Mouse (Mus musculus): ENCODE data around the gene Ttc19. TPM values are rescaled to one million over a fixed set of nuclear protein-coding genes. Genes with fewer than 3 reads are reported as not detected.

The Ttc19 gene
- polyA plus RNA-seq, 1 experiment from 2014 or later, result 50.6 TPM

DNA sequence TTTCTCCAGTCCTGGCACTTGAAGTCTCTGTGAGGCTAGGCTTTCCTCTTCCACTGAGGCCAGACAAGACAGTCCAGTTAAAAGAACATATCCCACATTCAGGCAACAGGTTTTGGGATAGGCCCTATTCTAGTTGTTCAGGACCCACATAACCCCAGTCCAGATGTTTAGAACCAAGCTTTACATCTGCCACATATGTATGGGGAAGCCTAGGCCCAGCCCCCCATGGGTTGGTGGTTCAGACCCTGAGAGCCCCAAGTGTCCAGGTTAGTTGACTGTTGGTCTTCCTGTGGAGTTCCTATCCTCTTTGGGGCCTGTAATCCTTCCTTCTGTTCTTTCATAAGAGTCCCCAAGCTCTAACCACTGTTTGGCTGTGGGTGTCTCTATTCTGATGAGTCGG, 6.4 kb downstream of the Ttc19 start:
- 80% methylated on average over 1 of the region's 1 CpGs for WGBS
- Histone ChIP-seq H3K36me3 (peaks cover 71% of the 10 kb centered on the region), H3K4me1 (peaks cover 7% of the 10 kb centered on the region), H3K27ac (replicated peaks) (no peak overlapping the region), H3K4me3 (replicated peaks) (no peak overlapping the region), H3K9ac (replicated peaks) (no peak overlapping the region), H3K9me3 (replicated peaks) (no peaks in the 10 kb centered on the region), H3K4me2 (no peak overlapping the region), H3K27me3 (replicated peaks) (no peaks in the 10 kb centered on the region)
- no peak for ATAC-seq (ENCODE audit: low FRiP score)

DNA sequence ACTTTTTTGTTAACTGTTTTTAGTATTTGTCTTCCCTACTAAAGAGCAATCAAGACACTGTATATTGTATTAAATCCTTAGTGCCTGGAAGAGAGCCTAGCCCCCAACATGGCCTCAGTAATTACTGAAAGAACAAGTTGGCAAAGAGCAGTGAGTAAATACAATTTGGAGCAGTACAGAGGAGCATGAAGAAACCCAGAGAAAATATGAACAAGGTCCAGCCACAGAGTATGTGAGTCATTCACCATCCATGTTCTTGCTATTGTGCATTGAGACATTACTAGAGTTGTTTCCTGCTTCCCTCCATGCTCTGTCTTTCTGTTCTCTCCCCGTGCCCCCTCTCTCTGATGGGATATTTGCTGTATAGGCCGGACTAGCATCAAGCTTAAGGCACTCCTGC, 12.8 kb downstream of the Ttc19 start:
- Histone ChIP-seq H3K27me3 (replicated peaks) (no peaks in the 10 kb centered on the region), H3K4me3 (replicated peaks) (no peak overlapping the region), H3K36me3 (peaks cover 65% of the 10 kb centered on the region), H3K9me3 (replicated peaks) (no peaks in the 10 kb centered on the region), H3K4me1 (no peaks in the 10 kb centered on the region), H3K27ac (replicated peaks) (no peak overlapping the region), H3K4me2 (no peak overlapping the region), H3K9ac (replicated peaks) (no peak overlapping the region)
- WGBS, result 93% methylated on average over 2 of the region's 2 CpGs
- ATAC-seq (ENCODE audit: low FRiP score), result no peak

DNA sequence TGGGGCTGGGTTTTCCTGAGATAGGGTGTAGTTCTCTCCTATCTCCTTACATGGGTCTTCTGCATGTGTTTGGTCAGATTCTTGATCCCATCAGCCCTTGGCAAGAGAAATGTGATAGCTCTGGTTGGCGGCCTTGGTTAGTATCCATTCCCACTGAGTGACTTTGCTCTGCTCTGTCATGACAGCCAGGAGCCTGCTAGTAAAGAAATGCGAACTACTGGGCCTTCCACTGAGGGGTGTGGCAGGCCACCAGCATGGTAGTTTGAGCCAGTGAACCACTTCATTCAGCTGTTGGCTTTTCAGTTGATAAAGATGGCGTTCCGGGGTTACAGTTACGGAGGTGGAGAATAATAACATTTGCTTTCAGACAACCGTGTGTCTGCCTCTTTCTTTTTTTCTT, 17.6 kb downstream of the Ttc19 start:
- no peak overlapping the region for H3K4me2 ChIP-seq
- H3K4me3 ChIP-seq (replicated peaks), result no peak overlapping the region
- H3K36me3 ChIP-seq, result peaks cover 32% of the 10 kb centered on the region
- no peak for ATAC-seq (ENCODE audit: low FRiP score)
- no peaks in the 10 kb centered on the region for H3K9me3 ChIP-seq (replicated peaks)
- H3K9ac ChIP-seq (replicated peaks), result no peak overlapping the region
- H3K27me3 ChIP-seq (replicated peaks), result no peaks in the 10 kb centered on the region
- H3K4me1 ChIP-seq, result 0 out of 2 replicates have a peak, but pooled peaks cover 4% of the 10 kb centered on the region
- 86% methylated on average over 6 of the region's 6 CpGs for WGBS
- H3K27ac ChIP-seq (replicated peaks), result no peak overlapping the region

DNA sequence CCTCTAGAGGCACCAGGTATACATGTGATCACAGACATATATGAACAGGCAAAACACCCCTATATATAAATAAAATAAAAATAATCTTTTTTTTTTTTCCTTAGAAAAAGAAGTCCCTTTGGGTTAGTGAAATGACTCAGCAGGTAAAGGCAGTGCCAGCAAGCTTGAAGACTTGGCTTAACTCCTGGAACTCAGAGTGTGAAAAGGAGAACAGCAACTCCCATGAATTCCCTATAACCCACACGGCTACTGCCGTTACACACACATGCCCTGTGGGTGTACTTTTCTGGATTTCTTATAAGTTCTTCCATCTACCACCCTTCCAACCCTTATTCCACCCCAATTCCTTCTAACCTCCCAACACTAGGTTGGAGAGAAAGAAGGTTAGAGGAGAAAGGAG, 24.6 kb downstream of the Ttc19 start:
- no peak overlapping the region for H3K4me2 ChIP-seq
- no peak overlapping the region for H3K27ac ChIP-seq (replicated peaks)
- 0 out of 2 replicates have a peak, but pooled peaks cover 4% of the 10 kb centered on the region for H3K4me1 ChIP-seq
- peaks cover 41% of the 10 kb centered on the region for H3K36me3 ChIP-seq
- H3K9me3 ChIP-seq (replicated peaks), result no peaks in the 10 kb centered on the region
- no peak overlapping the region for H3K4me3 ChIP-seq (replicated peaks)
- no peaks in the 10 kb centered on the region for H3K27me3 ChIP-seq (replicated peaks)
- no peak for ATAC-seq (ENCODE audit: low FRiP score)
- no peak overlapping the region for H3K9ac ChIP-seq (replicated peaks)
- WGBS, result 93% methylated on average over 2 of the region's 2 CpGs

DNA sequence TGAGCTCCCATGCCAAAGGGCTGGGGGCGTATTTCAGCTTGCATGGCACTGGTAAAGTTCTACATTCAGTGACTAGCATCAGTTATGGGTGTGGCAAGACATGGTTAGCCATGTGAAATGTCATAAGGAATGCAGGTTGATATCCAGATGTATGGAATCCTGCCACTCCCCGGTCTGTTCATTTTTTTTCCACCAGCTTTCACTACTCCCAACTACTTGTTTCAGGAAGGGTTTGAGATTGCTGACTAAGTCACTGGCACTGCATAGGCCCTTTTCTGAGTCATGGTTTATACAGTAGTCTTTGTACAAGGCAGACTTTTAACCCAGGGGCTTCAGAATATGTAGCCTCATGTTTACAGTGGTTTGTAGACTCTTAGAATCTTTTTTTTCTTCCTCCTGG, 28.0 kb downstream of the Ttc19 start:
- Histone ChIP-seq H3K9ac (replicated peaks) (no peak overlapping the region), H3K4me2 (no peak overlapping the region), H3K27ac (replicated peaks) (no peak overlapping the region), H3K9me3 (replicated peaks) (no peaks in the 10 kb centered on the region), H3K27me3 (replicated peaks) (no peaks in the 10 kb centered on the region), H3K4me1 (no peaks in the 10 kb centered on the region), H3K36me3 (peaks cover 65% of the 10 kb centered on the region), H3K4me3 (replicated peaks) (no peak overlapping the region)
- ATAC-seq (ENCODE audit: low FRiP score), result no peak
- 96% methylated on average over 2 of the region's 2 CpGs for WGBS

DNA sequence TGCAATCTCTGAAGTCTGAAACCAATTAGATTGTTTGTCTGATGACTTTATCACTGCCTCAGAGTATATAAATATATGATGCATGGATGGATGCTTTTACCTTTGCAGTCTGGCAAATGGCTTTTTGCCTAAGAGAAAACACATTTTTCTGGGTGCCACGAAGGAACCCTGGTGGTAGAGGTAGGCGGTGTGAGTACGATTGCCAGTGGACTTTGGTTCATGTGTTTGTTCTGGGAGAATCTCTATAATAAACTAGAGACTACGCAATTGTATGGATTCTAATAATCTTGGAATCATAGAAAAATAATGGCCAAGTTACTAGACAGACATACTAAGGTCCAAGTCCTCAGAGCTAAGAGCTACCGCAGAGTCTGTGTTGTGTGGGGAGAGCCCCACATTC, 33.7 kb downstream of the Ttc19 start:
- no peak overlapping the region for H3K9ac ChIP-seq (replicated peaks)
- no peak overlapping the region for H3K4me2 ChIP-seq
- no peaks in the 10 kb centered on the region for H3K4me1 ChIP-seq
- peaks cover 75% of the 10 kb centered on the region for H3K36me3 ChIP-seq
- no peaks in the 10 kb centered on the region for H3K9me3 ChIP-seq (replicated peaks)
- no peak for ATAC-seq (ENCODE audit: low FRiP score)
- H3K27ac ChIP-seq (replicated peaks), result no peak overlapping the region
- no peak overlapping the region for H3K4me3 ChIP-seq (replicated peaks)
- 96% methylated on average over 5 of the region's 5 CpGs for WGBS
- no peaks in the 10 kb centered on the region for H3K27me3 ChIP-seq (replicated peaks)

DNA sequence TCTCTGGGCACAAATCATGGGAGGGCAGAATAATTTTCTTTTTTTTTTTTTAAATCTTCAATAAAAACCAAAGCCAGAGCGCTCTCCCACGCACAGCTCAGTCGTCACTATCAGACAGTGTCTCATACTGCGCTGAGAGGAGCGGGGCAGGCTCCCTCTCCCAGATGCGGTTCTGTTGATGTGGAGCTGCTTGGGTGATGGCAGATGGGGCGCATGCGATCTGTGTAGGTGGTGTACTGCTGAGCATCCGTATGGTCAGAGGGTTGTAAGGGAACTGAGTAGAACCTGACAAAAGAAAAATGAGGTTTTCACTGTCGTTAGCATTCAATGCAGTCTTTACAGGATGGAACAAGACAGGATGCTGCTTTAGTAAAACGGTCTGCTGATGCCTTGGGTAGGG, 36.5 kb downstream of the Ttc19 start:
- Histone ChIP-seq H3K4me2 (no peak overlapping the region), H3K27me3 (replicated peaks) (no peaks in the 10 kb centered on the region), H3K9me3 (replicated peaks) (no peaks in the 10 kb centered on the region), H3K9ac (replicated peaks) (no peak overlapping the region), H3K4me3 (replicated peaks) (no peak overlapping the region), H3K36me3 (peaks cover 84% of the 10 kb centered on the region), H3K4me1 (no peaks in the 10 kb centered on the region), H3K27ac (replicated peaks) (no peak overlapping the region)
- ATAC-seq (ENCODE audit: low FRiP score), result no peak
- 85% methylated on average over 11 of the region's 11 CpGs for WGBS

DNA sequence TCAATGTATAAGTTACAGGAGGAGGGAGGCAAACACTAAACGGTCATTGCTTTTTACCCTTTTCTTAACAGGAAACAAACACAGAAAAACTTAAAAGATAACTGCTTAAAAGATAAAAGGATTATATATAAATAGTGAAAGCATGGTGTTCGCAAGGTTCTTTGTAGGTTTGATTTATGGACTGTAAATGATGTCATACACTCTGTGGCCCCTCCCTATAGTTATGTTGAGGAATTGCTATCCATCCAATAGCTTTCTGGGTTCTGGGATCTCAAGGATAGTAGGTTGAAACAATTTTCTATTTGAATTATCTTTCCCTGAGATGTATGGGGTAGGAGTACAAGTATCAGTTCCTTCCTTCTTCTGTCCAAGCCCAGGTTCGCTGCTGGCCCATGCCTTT, 38.8 kb downstream of the Ttc19 start:
- Histone ChIP-seq H3K27ac (replicated peaks) (no peak overlapping the region), H3K9me3 (replicated peaks) (no peaks in the 10 kb centered on the region), H3K9ac (replicated peaks) (no peak overlapping the region), H3K4me3 (replicated peaks) (no peak overlapping the region), H3K27me3 (replicated peaks) (no peaks in the 10 kb centered on the region), H3K36me3 (peaks cover 76% of the 10 kb centered on the region), H3K4me1 (no peaks in the 10 kb centered on the region), H3K4me2 (no peak overlapping the region)
- 86% methylated on average over 3 of the region's 3 CpGs for WGBS
- no peak for ATAC-seq (ENCODE audit: low FRiP score)

DNA sequence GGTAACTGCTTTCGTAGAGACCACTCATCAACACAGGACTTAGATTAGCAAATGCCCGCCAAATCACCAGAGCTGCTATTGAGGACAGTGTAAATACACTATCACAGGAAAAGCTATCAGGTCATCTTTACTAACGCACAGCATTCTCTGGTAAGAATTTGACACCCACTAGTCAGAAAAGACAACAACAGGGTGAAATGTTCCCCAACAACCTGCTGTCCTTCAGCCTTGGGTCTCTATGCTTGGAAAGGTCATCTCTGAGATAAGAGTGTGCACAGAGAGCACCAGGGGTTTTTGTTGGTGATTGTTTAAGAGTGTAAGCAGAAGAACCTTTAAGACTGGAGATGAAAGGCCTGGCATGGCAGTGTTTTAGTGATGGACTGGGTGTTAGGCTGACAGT, 42.4 kb downstream of the Ttc19 start:
- 95% methylated on average over 3 of the region's 3 CpGs for WGBS
- Histone ChIP-seq H3K27ac (replicated peaks) (no peak overlapping the region), H3K4me2 (no peak overlapping the region), H3K36me3 (peaks cover 78% of the 10 kb centered on the region), H3K9me3 (replicated peaks) (no peaks in the 10 kb centered on the region), H3K4me3 (replicated peaks) (no peak overlapping the region), H3K4me1 (no peaks in the 10 kb centered on the region), H3K9ac (replicated peaks) (no peak overlapping the region), H3K27me3 (replicated peaks) (no peaks in the 10 kb centered on the region)
- ATAC-seq (ENCODE audit: low FRiP score), result no peak

DNA sequence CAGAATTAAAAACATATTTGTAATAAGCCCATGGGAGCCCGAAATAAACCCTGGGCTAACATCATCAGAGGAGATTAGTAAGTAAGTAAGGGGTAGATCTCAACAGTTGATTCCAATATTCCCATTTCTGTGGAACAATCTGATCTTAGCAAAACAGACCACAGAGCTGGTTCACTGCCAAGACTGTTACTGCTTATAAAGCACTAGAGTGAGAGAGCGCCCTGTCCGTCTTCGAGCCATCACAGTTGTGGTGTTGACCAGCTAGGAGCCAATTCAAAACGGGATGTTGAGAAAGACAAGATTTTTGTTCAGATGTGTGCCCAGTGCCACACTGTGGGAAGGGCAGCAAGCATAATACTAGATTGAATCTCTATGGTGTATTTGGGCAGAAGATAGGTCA, 49.9 kb downstream of the Ttc19 start:
- 95% methylated on average over 5 of the region's 5 CpGs for WGBS
- H3K4me3 ChIP-seq (replicated peaks), result no peak overlapping the region
- H3K27me3 ChIP-seq (replicated peaks), result no peaks in the 10 kb centered on the region
- ATAC-seq (ENCODE audit: low FRiP score), result no peak
- no peaks in the 10 kb centered on the region for H3K4me1 ChIP-seq
- H3K9me3 ChIP-seq (replicated peaks), result no peaks in the 10 kb centered on the region
- no peak overlapping the region for H3K9ac ChIP-seq (replicated peaks)
- peaks cover 82% of the 10 kb centered on the region for H3K36me3 ChIP-seq
- no peak overlapping the region for H3K4me2 ChIP-seq
- H3K27ac ChIP-seq (replicated peaks), result no peak overlapping the region

DNA sequence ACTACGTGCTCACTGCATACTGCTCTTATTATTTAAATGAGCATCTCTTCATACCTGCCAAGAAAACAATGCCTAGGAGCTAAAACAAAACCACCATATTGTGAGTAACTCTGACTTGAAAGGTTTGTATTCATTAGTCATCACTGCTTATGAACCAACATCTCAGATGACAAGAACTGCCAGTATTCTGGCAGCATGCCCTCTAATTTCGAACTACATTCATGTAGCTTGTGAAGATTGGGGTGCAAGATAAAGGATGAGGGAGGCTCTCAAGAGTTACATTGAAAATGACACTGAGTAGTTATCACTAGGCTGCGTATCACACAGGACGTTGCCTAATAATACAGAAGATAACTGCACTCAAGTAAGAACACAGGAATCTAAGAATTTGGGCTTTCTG, 51.0 kb downstream of the Ttc19 start:
- ATAC-seq (ENCODE audit: low FRiP score), result no peak

DNA sequence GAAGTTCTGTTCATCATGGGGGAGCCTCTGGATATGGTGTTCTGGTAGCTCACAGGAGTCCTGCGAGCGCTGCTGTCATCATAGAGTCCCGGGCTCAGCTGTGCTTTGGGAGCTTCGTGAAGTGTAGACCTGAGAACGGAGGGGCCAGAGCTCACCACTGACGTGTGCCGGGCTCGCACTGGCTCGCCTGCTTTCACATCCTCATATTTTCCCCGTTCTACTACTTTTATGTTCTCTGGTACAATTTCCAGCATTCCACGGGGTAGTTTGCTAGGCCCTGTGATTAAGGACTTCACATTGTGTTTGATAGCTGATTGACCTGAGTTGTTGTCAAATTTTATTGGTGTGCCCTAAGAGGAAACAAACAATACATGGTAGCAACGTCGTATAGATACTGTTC, 61.7 kb downstream of the Ttc19 start:
- no peak overlapping the region for H3K4me2 ChIP-seq
- H3K27ac ChIP-seq (replicated peaks), result no peak overlapping the region
- 88% methylated on average over 13 of the region's 13 CpGs for WGBS
- no peak overlapping the region for H3K9ac ChIP-seq (replicated peaks)
- peaks cover 51% of the 10 kb centered on the region for H3K36me3 ChIP-seq
- H3K9me3 ChIP-seq (replicated peaks), result no peaks in the 10 kb centered on the region
- no peaks in the 10 kb centered on the region for H3K27me3 ChIP-seq (replicated peaks)
- ATAC-seq (ENCODE audit: low FRiP score), result no peak
- H3K4me3 ChIP-seq (replicated peaks), result no peak overlapping the region
- no peaks in the 10 kb centered on the region for H3K4me1 ChIP-seq

More for the DNA sequence above, 51.0 kb downstream of the Ttc19 start:
- Histone ChIP-seq H3K9me3 (replicated peaks) (no peaks in the 10 kb centered on the region), H3K27ac (replicated peaks) (no peak overlapping the region), H3K4me1 (no peaks in the 10 kb centered on the region), H3K27me3 (replicated peaks) (no peaks in the 10 kb centered on the region), H3K36me3 (peaks cover 82% of the 10 kb centered on the region), H3K9ac (replicated peaks) (no peak overlapping the region), H3K4me2 (no peak overlapping the region), H3K4me3 (replicated peaks) (no peak overlapping the region)
- 98% methylated on average over 4 of the region's 4 CpGs for WGBS

DNA sequence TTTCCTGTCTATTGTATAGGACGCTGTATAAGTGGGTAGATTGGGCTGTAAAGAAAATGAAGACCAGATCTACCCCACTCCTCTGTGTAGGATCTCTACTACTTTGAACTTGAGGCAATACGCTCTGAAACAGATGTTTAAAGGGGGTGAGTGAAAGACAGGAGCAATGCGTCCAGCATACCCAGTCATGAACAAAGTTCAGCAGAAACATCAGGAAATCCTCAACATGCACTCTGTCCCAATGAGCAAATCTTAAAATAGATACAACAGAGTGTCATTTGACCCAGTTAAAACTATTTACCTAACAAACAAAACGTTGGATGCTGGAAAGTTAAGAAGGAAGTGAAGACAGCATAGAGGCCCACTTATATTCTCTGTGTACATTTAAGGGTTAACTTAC, 70.7 kb downstream of the Ttc19 start:
- 85% methylated on average over 4 of the region's 4 CpGs for WGBS
- Histone ChIP-seq H3K4me3 (replicated peaks) (no peak overlapping the region), H3K4me1 (no peaks in the 10 kb centered on the region)

More for the DNA sequence above, 70.7 kb downstream of the Ttc19 start:
- Histone ChIP-seq H3K36me3 (peaks cover 67% of the 10 kb centered on the region), H3K4me2 (no peak overlapping the region), H3K9me3 (replicated peaks) (no peaks in the 10 kb centered on the region), H3K27ac (replicated peaks) (no peak overlapping the region), H3K9ac (replicated peaks) (no peak overlapping the region), H3K27me3 (replicated peaks) (no peaks in the 10 kb centered on the region)
- no peak for ATAC-seq (ENCODE audit: low FRiP score)
